Mouse (Mus musculus) heart, embryonic 13.5 days (tissue): ENCODE data around the gene Mcub. TPM values are rescaled to one million over a fixed set of nuclear protein-coding genes. Genes with fewer than 3 reads are reported as not detected.

Experiments
- ATAC-seq: fragments of 200-750 bp; cut with Nextera tagmentation; 2 replicates; pipeline ENCODE4 v1.8.0; 2017; ENCODE audit warnings: moderate TSS enrichment; ENCODE audit not compliant: insufficient number of reproducible peaks, low FRiP score, low TSS enrichment; ENCODE audit errors: extremely low read depth
- H3K27ac ChIP-seq: fragments of 300-500 bp; sonication (generic); replicated peaks from 2 replicates; pipeline ENCODE4 v1.5.1; 2015; ENCODE audit warnings: moderate library complexity, mild to moderate bottlenecking, inconsistent platforms
- H3K27me3 ChIP-seq: fragments of 300-500 bp; sonication (generic); replicated peaks from 2 replicates; pipeline ENCODE4 v1.6.1; 2015; ENCODE audit warnings: mild to moderate bottlenecking, inconsistent platforms
- H3K36me3 ChIP-seq: fragments of 300-500 bp; sonication (generic); 2 replicates; pipeline ENCODE4 v1.6.1; 2015; ENCODE audit warnings: mild to moderate bottlenecking, inconsistent platforms
- H3K4me1 ChIP-seq: fragments of 300-500 bp; sonication (generic); 2 replicates; pipeline ENCODE4 v1.6.1; 2015; ENCODE audit warnings: inconsistent platforms
- H3K4me2 ChIP-seq: fragments of 300-500 bp; sonication (generic); 2 replicates; pipeline ENCODE4 v1.6.1; 2015; ENCODE audit warnings: inconsistent platforms, mild to moderate bottlenecking, moderate library complexity
- H3K4me3 ChIP-seq: fragments of 300-500 bp; sonication (generic); 2 replicates; pipeline ENCODE4 v1.5.1; 2015; ENCODE audit warnings: moderate library complexity, mild to moderate bottlenecking, inconsistent platforms
- H3K9ac ChIP-seq: fragments of 300-500 bp; sonication (generic); 2 replicates; pipeline ENCODE4 v1.6.1; 2015; ENCODE audit warnings: inconsistent platforms, mild to moderate bottlenecking, moderate library complexity
- H3K9me3 ChIP-seq: fragments of 300-500 bp; sonication (generic); 2 replicates; pipeline ENCODE4 v1.6.1; 2016; ENCODE audit warnings: inconsistent platforms
- WGBS: fragments of 180-500 bp; shearing (Covaris S2); methylation state at CpG from one replicate; pipeline ENCODE4 v1.1.7; 2015; ENCODE audit warnings: mixed read lengths; 5-methylcytosine and 5-hydroxymethylcytosine counted together
- polyA plus RNA-seq: library from polyadenylated mRNA; unstranded; fragments of >200 nt; fragmentation: Nextera tagmentation; extraction: Ambion mirVana; gene quantifications from 2 replicates; pipeline ENCODE4 v1.2.1, GENCODE M21; 2015

Mcub gene
- 3.6 and 4.3 TPM in 2 replicates for polyA plus RNA-seq

GRCm38 (mm10) chr3:129969432-129970395 is at the start of gene Mcub:
TSS of gene Mcub (minus strand) at chr3:129970206.
- H3K9me3 ChIP-seq: no peaks in the 10 kb centered on the region
- H3K36me3 ChIP-seq: no peaks in the 10 kb centered on the region
- peaks cover 16% of the 10 kb centered on the region for H3K4me1 ChIP-seq
- no peak within 1 kb of the TSS for H3K27ac ChIP-seq
- peak; percentile 51; the same call in 1 of the 2 replicates for ATAC-seq
- peaks cover 41% of the 10 kb centered on the region for H3K27me3 ChIP-seq
- peak within 1 kb of the TSS; percentile 61 for H3K4me3 ChIP-seq
- WGBS: under 1% methylated on average over 63 of the region's 63 CpGs
- peak within 1 kb of the TSS; percentile 91 for H3K4me2 ChIP-seq
- H3K9ac ChIP-seq: peak within 1 kb of the TSS; percentile 74

DNA sequence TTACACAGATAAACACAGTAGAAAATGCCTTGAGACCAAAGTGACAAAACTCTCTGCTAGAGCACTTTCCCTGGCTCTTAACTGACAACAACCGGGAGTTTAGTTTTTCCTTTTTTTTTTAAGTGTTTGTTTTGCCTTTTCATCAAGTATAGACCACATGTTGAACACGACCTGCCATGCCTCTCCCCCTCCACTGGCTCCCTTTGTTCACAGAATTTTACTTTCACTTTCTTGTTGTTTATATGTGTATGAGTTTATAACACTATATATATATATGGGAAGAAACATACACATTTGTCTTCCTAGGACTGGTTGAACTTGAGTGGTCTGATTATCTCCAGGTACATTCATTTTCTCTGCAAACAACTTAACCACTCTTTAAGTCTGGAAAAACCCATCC is 42.9 kb upstream of the Mcub start:
- H3K4me1 ChIP-seq: peaks cover 2% of the 10 kb centered on the region; the same call in 1 of the 2 replicates
- no peaks in the 10 kb centered on the region for H3K27me3 ChIP-seq
- H3K36me3 ChIP-seq: peaks cover 66% of the 10 kb centered on the region
- H3K4me3 ChIP-seq: no peak overlapping the region
- no peak for ATAC-seq
- no peak overlapping the region for H3K4me2 ChIP-seq
- H3K9ac ChIP-seq: no peak overlapping the region
- H3K27ac ChIP-seq: no peak overlapping the region
- 76% methylated on average over 2 of the region's 2 CpGs for WGBS
- no peaks in the 10 kb centered on the region for H3K9me3 ChIP-seq

GRCm38 (mm10) chr3:130011236-130011635 is 41.2 kb upstream of the Mcub start:
- Histone ChIP-seq H3K4me2 (no peak overlapping the region), H3K27me3 (no peaks in the 10 kb centered on the region), H3K27ac (no peak overlapping the region), H3K9me3 (no peaks in the 10 kb centered on the region), H3K4me3 (no peak overlapping the region), H3K36me3 (peaks cover 75% of the 10 kb centered on the region), H3K4me1 (peaks cover 2% of the 10 kb centered on the region; the same call in 1 of the 2 replicates), H3K9ac (no peak overlapping the region)
- WGBS: 85% methylated on average over 1 of the region's 1 CpGs
- no peak for ATAC-seq

GRCm38 (mm10) chr3:130006141-130006540 is 36.1 kb upstream of the Mcub start:
- no peak overlapping the region for H3K4me3 ChIP-seq
- H3K27ac ChIP-seq: no peak overlapping the region
- H3K9me3 ChIP-seq: no peaks in the 10 kb centered on the region
- no peak for ATAC-seq
- H3K36me3 ChIP-seq: peaks cover 84% of the 10 kb centered on the region
- H3K4me2 ChIP-seq: no peak overlapping the region
- no peak overlapping the region for H3K9ac ChIP-seq
- no peaks in the 10 kb centered on the region for H3K27me3 ChIP-seq
- no peaks in the 10 kb centered on the region for H3K4me1 ChIP-seq
- WGBS: 90% methylated on average over 7 of the region's 7 CpGs

GRCm38 (mm10) chr3:130000926-130001325 is 30.9 kb upstream of the Mcub start:
- Histone ChIP-seq H3K9me3 (no peaks in the 10 kb centered on the region), H3K27me3 (no peaks in the 10 kb centered on the region), H3K4me2 (no peak overlapping the region), H3K4me3 (no peak overlapping the region), H3K27ac (no peak overlapping the region), H3K36me3 (peaks cover 95% of the 10 kb centered on the region), H3K9ac (no peak overlapping the region), H3K4me1 (peaks cover 5% of the 10 kb centered on the region; the same call in 1 of the 2 replicates)
- WGBS: 93% methylated on average over 11 of the region's 11 CpGs
- no peak for ATAC-seq

- Histone ChIP-seq H3K27me3 (no peaks in the 10 kb centered on the region), H3K4me2 (no peak overlapping the region), H3K27ac (no peak overlapping the region), H3K9ac (no peak overlapping the region), H3K4me3 (no peak overlapping the region), H3K9me3 (no peaks in the 10 kb centered on the region), H3K4me1 (peaks cover 5% of the 10 kb centered on the region; the same call in 1 of the 2 replicates), H3K36me3 (peaks cover 95% of the 10 kb centered on the region)
- 74% methylated on average over 6 of the region's 6 CpGs for WGBS
- no peak for ATAC-seq
These were observed 28.5 kb upstream of the Mcub start for GRCm38 (mm10) chr3:129998526-129998925.

- H3K9me3 ChIP-seq: no peaks in the 10 kb centered on the region
- no peak overlapping the region for H3K9ac ChIP-seq
- H3K36me3 ChIP-seq: peaks cover 96% of the 10 kb centered on the region
- WGBS: 65% methylated on average over 7 of the region's 7 CpGs
- H3K4me2 ChIP-seq: no peak overlapping the region
- H3K27me3 ChIP-seq: no peaks in the 10 kb centered on the region
- no peak for ATAC-seq
- peaks cover 5% of the 10 kb centered on the region; the same call in 1 of the 2 replicates for H3K4me1 ChIP-seq
- no peak overlapping the region for H3K4me3 ChIP-seq
- H3K27ac ChIP-seq: no peak overlapping the region
These were observed 28.0 kb upstream of the Mcub start for GRCm38 (mm10) chr3:129998001-129998400.

DNA sequence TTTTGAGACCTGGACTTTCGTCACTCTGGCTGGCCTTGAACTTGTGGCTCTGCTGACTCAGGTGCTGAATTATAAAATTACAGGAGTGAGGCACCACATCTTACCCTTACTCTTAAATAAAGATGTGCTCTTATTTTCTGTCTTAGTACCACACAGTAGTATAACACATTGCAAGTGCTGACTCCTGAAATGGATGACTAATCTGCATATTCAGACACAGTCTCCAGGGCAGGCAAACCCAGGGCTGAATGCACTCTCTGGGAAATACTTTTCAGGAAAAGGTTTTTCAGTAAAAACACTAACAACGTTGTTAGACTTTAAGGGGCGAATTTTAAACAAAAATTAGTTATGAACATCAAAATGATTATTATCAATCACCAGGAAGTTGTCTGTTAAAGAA is 27.3 kb upstream of the Mcub start:
- Histone ChIP-seq H3K4me1 (peaks cover 5% of the 10 kb centered on the region; the same call in 1 of the 2 replicates), H3K9me3 (no peaks in the 10 kb centered on the region), H3K36me3 (peaks cover 96% of the 10 kb centered on the region), H3K4me2 (no peak overlapping the region), H3K27ac (no peak overlapping the region), H3K4me3 (no peak overlapping the region), H3K27me3 (no peaks in the 10 kb centered on the region), H3K9ac (no peak overlapping the region)
- WGBS: 81% methylated on average over 3 of the region's 3 CpGs
- ATAC-seq: no peak

DNA sequence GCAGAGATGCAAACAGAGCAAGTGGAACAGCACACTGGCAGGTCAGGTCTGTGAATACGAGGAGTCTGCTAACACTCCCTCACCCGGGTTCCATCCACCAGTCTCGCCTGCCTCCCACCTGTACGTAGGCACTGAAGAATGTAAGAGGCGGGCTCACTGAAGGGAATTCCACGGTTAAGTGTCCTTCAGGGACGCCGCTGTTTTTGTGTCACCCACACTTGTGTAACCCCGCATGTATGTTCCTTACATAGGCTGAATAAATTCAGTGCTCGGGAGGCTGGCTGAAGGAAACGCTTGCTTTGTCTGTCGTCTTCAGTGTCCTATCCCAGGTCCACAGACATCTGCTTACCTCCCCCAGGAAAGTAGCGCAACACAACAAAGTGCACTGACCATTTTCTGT is 17.3 kb upstream of the Mcub start:
- 90% methylated on average over 13 of the region's 13 CpGs for WGBS
- Histone ChIP-seq H3K27ac (no peak overlapping the region), H3K9me3 (no peaks in the 10 kb centered on the region), H3K9ac (no peak overlapping the region), H3K27me3 (no peaks in the 10 kb centered on the region), H3K4me2 (no peak overlapping the region), H3K36me3 (peaks cover 94% of the 10 kb centered on the region), H3K4me3 (no peak overlapping the region), H3K4me1 (no peaks in the 10 kb centered on the region)
- ATAC-seq: no peak

DNA sequence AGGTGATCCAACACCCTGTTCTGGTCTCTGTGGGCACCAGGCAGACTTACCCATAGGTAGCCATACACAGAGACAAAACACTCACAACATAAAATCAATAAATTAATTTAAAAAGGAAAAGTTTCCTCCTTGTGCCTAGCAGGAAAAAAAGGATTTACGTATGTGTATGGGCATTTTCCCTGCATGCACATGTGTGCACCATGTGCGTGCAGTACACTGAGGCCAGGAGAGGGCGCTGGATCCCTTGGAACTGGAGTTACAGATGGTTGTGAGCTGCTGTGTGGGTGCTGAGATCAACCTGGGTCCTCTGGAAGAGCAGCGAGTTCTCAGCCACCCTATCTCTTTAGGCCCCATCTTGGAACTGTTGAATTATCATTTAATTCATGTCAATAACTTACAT is 15.3 kb upstream of the Mcub start:
- Histone ChIP-seq H3K4me3 (no peak overlapping the region), H3K9ac (no peak overlapping the region), H3K27me3 (no peaks in the 10 kb centered on the region), H3K4me2 (no peak overlapping the region), H3K9me3 (no peaks in the 10 kb centered on the region), H3K27ac (no peak overlapping the region), H3K4me1 (no peaks in the 10 kb centered on the region), H3K36me3 (peaks cover 87% of the 10 kb centered on the region)
- ATAC-seq: no peak
- 87% methylated on average over 4 of the region's 4 CpGs for WGBS

DNA sequence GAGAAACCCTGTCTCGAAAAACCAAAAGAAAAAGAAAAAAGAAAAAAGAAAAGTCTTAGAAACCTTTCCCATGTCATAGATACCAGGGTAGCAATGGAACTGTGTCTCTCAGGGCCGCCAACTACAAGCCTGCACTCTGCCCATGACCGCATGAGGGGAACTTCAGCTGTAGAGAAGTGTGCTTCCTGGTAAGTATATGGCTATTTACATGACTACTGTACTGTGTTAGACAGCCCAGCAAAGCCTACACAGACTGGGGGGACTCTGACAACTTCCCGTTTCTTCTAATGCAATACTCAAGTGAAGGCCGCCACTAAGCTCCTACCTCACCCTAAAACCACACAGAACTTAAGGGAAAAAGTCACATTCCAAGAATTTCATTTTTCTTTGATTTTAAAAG is 14.8 kb upstream of the Mcub start:
- Histone ChIP-seq H3K9ac (no peak overlapping the region), H3K4me3 (no peak overlapping the region), H3K9me3 (no peaks in the 10 kb centered on the region), H3K36me3 (peaks cover 81% of the 10 kb centered on the region), H3K4me1 (no peaks in the 10 kb centered on the region), H3K4me2 (no peak overlapping the region), H3K27ac (no peak overlapping the region), H3K27me3 (no peaks in the 10 kb centered on the region)
- no peak for ATAC-seq
- 88% methylated on average over 5 of the region's 5 CpGs for WGBS

DNA sequence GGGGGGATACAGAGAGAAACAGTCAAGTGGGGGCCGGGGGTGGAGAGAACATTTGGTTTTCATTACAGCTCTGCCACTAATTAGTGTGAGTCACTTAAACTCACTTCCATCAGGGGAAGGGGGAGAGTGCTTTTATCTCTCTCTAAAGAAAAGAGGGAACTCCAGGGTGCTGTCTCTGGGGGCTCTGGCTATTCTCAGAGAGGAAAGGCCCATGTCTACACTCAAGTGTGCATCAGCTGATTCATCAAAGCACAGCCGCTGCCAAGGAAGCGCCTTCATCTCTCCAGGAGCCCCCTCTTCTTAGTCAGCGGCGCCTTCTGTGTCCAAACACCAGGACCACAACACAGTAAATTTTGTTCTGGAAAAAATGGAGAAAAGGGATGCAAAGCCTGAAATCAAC is 12.3 kb upstream of the Mcub start:
- Histone ChIP-seq H3K9ac (no peak overlapping the region), H3K4me2 (no peak overlapping the region), H3K36me3 (peaks cover 56% of the 10 kb centered on the region), H3K4me1 (no peaks in the 10 kb centered on the region), H3K27ac (no peak overlapping the region), H3K4me3 (no peak overlapping the region), H3K27me3 (no peaks in the 10 kb centered on the region), H3K9me3 (no peaks in the 10 kb centered on the region)
- 34% methylated on average over 5 of the region's 5 CpGs for WGBS
- ATAC-seq: no peak
